Mouse (Mus musculus): ENCODE results near the gene Olfr1057.
"Not testable (repeated sequence)": the region's sequence is repeated elsewhere in the genome, so short reads cannot be mapped to it uniquely, and the experiment has no call there.

Olfr1057 gene

GRCm38 (mm10) chr2:86378293-86378692 is at the start of gene Olfr1057:
Olfr1057 (minus strand) TSS chr2:86378393.
- no peak for DNase-seq (ENCODE audit: low read depth, low spot score)

GRCm38 (mm10) chr2:86426649-86427048 is 48.5 kb upstream of the Olfr1057 start, which contains the start of gene Olfr1062:
Olfr1062 (minus strand) TSS chr2:86426749.
- DNase-seq (ENCODE audit: low read depth, low spot score): not testable (repeated sequence)

GRCm38 (mm10) chr2:86413950-86414349 is 35.8 kb upstream of the Olfr1057 start, which contains the start of gene Olfr1061:
Olfr1061 (minus strand) TSS chr2:86414050.
- no peak for DNase-seq (ENCODE audit: low read depth, low spot score)

GRCm38 (mm10) chr2:86395114-86395513 is 16.9 kb upstream of the Olfr1057 start:
- no peak for DNase-seq (ENCODE audit: low read depth, low spot score)

GRCm38 (mm10) chr2:86388461-86388860 is 10.3 kb upstream of the Olfr1057 start, which contains the start of gene Olfr1058:
Olfr1058 (minus strand) TSS chr2:86388561.
- not testable (repeated sequence) for DNase-seq (ENCODE audit: low read depth, low spot score)

- DNase-seq (ENCODE audit: low read depth, low spot score): not testable (repeated sequence)
These were observed 11.9 kb downstream of the Olfr1057 start for GRCm38 (mm10) chr2:86366342-86366741.

- no peak for DNase-seq (ENCODE audit: low read depth, low spot score)
These were observed 15.8 kb downstream of the Olfr1057 start, which contains the start of gene Olfr1056 for GRCm38 (mm10) chr2:86362369-86362768. Olfr1056 (minus strand) TSS chr2:86362469.

GRCm38 (mm10) chr2:86351751-86352150 is 26.4 kb downstream of the Olfr1057 start:
- not testable (repeated sequence) for DNase-seq (ENCODE audit: low read depth, low spot score)

- no peak for DNase-seq (ENCODE audit: low read depth, low spot score)
These were observed 28.0 kb downstream of the Olfr1057 start, which contains the start of gene Olfr1055 for GRCm38 (mm10) chr2:86350184-86350583. Olfr1055 (minus strand) TSS chr2:86350284.

GRCm38 (mm10) chr2:86335333-86335732 is 42.9 kb downstream of the Olfr1057 start, which contains the start of gene Olfr1054:
Olfr1054 (minus strand) TSS chr2:86335433.
- no peak for DNase-seq (ENCODE audit: low read depth, low spot score)
